Mouse (Mus musculus): ENCODE results near the gene Ncf1. TPM values are rescaled to one million over a fixed set of nuclear protein-coding genes. Genes with fewer than 3 reads are reported as not detected.

Gene Ncf1
- total and polyA plus RNA-seq, 2 experiments from 2014 or later, result 2.1 to 9.1 TPM

DNA sequence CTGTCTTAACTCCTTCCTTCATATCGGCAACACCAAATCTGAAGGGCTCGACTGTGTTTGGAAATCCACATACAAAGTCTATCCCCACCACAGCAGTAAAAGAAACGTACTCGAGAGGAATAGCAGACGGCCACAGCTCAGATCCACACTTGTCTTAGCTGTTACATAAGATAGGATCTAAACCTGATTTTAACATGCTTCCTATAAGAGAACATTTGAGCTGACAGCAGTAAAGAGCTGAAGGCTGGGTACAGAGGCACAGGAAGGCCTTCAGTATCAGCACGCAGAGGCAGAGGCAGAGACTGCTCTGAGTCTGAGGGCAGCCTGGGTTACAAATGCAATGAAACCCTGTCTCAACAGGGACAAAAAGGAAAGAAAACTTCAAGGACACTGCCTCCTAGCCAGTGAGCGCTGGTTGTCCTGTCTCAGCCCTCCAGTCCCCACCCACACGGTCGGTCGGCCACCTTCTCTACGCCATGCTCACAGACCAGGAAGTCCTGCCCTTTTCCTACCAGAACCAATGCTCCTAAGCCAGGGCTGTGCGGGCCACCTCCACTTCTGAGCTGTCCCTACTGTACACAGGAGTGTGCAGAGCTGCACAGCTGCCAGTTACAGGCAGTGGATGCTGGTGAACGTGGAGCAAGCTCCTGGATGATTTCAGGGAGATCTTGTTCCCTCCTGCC is 28.1 kb upstream of the Ncf1 start:
- no peak overlapping the region for H3K4me3 ChIP-seq (ENCODE audit: low read depth, low read length)
- no peaks in the 10 kb centered on the region for H3K9me3 ChIP-seq (ENCODE audit: low read length)
- peaks cover 91% of the 10 kb centered on the region for H3K36me3 ChIP-seq (ENCODE audit: insufficient read depth)
- H3K4me1 ChIP-seq (ENCODE audit: insufficient read depth), result no peaks in the 10 kb centered on the region
- no peak overlapping the region for H3K4me2 ChIP-seq (ENCODE audit: low read depth)
- DNase-seq (no peak), ATAC-seq (no peak)
- H3K9ac ChIP-seq, result no peak overlapping the region
- H3K27me3 ChIP-seq (ENCODE audit: insufficient read depth, low read length), result no peaks in the 10 kb centered on the region
- no peak overlapping the region for H3K27ac ChIP-seq (ENCODE audit: low read depth, low read length)
- 90% methylated on average over 13 of the region's 13 CpGs for WGBS
- no peak for TF ChIP-seq CTCF (IDR thresholded peaks at IDR 0.05; ENCODE audit: low read depth)

DNA sequence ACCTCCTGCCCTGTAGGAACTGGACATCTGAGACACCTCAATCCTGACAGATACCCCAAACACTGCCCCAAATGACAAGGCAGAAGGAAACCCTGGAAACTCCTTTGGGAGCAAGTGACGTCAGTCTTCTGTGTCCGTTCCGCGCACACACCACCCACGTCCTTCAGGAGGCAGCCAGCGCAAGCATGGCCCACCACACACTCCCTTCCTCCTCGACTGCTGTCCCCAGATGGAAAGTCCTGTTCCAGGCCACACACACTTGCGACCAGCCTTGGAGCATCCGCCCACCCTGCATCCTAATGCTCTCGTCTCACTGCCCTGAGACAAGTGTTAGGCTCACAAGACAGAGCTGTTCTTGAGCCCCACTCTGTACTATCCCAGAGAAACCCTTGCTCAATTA is 25.9 kb upstream of the Ncf1 start:
- H3K4me2 ChIP-seq (ENCODE audit: low read depth), result no peak overlapping the region
- 91% methylated on average over 10 of the region's 10 CpGs for WGBS

GRCm38 (mm10) chr5:134253806-134254205 is 24.4 kb upstream of the Ncf1 start:
- Histone ChIP-seq H3K4me1 (ENCODE audit: insufficient read depth) (no peaks in the 10 kb centered on the region), H3K27ac (ENCODE audit: low read depth, low read length) (no peak overlapping the region), H3K27me3 (ENCODE audit: insufficient read depth, low read length) (no peaks in the 10 kb centered on the region), H3K4me3 (ENCODE audit: low read depth, low read length) (no peak overlapping the region), H3K9ac (no peak overlapping the region), H3K4me2 (ENCODE audit: low read depth) (no peak overlapping the region), H3K36me3 (ENCODE audit: insufficient read depth) (peaks cover 88% of the 10 kb centered on the region), H3K9me3 (ENCODE audit: low read length) (no peaks in the 10 kb centered on the region)
- DNase-seq, result no peak
- TF ChIP-seq CTCF (IDR thresholded peaks at IDR 0.05; ENCODE audit: low read depth), result peak; percentile 25; the same call in 1 of the 2 replicates
- ATAC-seq, result no peak
- WGBS, result 72% methylated on average over 3 of the region's 3 CpGs

More for the DNA sequence above, 25.9 kb upstream of the Ncf1 start:
- Histone ChIP-seq H3K36me3 (ENCODE audit: insufficient read depth) (peaks cover 89% of the 10 kb centered on the region), H3K4me1 (ENCODE audit: insufficient read depth) (no peaks in the 10 kb centered on the region), H3K9me3 (ENCODE audit: low read length) (no peaks in the 10 kb centered on the region), H3K4me3 (ENCODE audit: low read depth, low read length) (no peak overlapping the region), H3K9ac (no peak overlapping the region), H3K27me3 (ENCODE audit: insufficient read depth, low read length) (no peaks in the 10 kb centered on the region), H3K27ac (ENCODE audit: low read depth, low read length) (no peak overlapping the region)
- no peak for TF ChIP-seq CTCF (IDR thresholded peaks at IDR 0.05; ENCODE audit: low read depth)
- ATAC-seq (no peak), DNase-seq (no peak)

DNA sequence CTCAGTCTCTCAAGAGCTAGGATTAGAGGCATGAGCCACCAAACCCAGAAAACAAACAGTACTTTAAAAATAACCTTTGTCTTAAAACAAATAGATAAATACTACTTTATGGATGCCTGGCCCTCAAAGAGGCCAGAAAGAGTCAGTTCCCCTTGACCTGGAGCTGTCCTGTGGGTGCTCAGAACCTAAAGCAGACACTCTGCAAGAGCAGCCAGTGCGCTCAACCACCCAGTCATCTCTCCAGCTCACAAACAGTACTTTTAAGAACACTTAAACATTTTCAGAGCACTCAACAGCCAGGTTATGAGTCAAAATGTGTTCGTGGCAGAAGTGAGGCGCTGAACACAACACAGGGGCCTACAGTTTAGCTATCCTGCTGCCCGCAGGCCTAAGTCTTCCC is 21.7 kb upstream of the Ncf1 start:
- H3K36me3 ChIP-seq (ENCODE audit: insufficient read depth), result peaks cover 94% of the 10 kb centered on the region
- no peak for TF ChIP-seq CTCF (IDR thresholded peaks at IDR 0.05; ENCODE audit: low read depth)
- no peak overlapping the region for H3K4me3 ChIP-seq (ENCODE audit: low read depth, low read length)
- no peaks in the 10 kb centered on the region for H3K27me3 ChIP-seq (ENCODE audit: insufficient read depth, low read length)
- 97% methylated on average over 4 of the region's 4 CpGs for WGBS
- H3K9ac ChIP-seq, result no peak overlapping the region
- ATAC-seq (no peak), DNase-seq (no peak)
- no peaks in the 10 kb centered on the region for H3K4me1 ChIP-seq (ENCODE audit: insufficient read depth)
- no peak overlapping the region for H3K4me2 ChIP-seq (ENCODE audit: low read depth)
- H3K9me3 ChIP-seq (ENCODE audit: low read length), result no peaks in the 10 kb centered on the region
- H3K27ac ChIP-seq (ENCODE audit: low read depth, low read length), result no peak overlapping the region

DNA sequence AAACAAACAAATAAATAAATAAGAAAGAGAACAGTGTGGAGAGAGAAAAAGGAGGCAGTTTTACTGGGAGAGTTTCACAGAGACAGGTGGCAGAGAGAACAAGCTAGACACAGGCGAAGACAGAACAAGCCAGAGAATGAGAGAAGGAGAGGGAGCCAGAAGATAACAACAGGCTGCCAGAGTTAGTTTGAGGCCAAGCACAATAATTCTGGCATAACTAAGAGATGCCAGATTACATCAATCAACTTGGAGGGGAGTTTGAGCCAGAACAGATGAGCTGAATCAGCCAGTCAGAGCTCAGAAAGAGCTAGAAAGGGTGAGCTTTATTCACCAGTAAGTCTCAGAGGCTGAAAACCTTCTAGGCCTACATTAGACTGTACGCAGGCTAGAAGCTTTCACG is 21.2 kb upstream of the Ncf1 start:
- TF ChIP-seq CTCF (IDR thresholded peaks at IDR 0.05; ENCODE audit: low read depth), result no peak
- Histone ChIP-seq H3K27ac (ENCODE audit: low read depth, low read length) (no peak overlapping the region), H3K36me3 (ENCODE audit: insufficient read depth) (peaks cover 94% of the 10 kb centered on the region), H3K27me3 (ENCODE audit: insufficient read depth, low read length) (no peaks in the 10 kb centered on the region), H3K4me2 (ENCODE audit: low read depth) (no peak overlapping the region), H3K9ac (no peak overlapping the region), H3K9me3 (ENCODE audit: low read length) (no peaks in the 10 kb centered on the region), H3K4me3 (ENCODE audit: low read depth, low read length) (no peak overlapping the region), H3K4me1 (ENCODE audit: insufficient read depth) (no peaks in the 10 kb centered on the region)
- peak; percentile 62 for DNase-seq
- peak; percentile 48; the same call in 1 of the 2 replicates for ATAC-seq
- WGBS, result 83% methylated on average over 3 of the region's 3 CpGs

- no peak overlapping the region for H3K4me3 ChIP-seq (ENCODE audit: low read depth, low read length)
- no peak overlapping the region for H3K27ac ChIP-seq (ENCODE audit: low read depth, low read length)
- no peak overlapping the region for H3K9ac ChIP-seq
- DNase-seq, result no peak
- H3K36me3 ChIP-seq (ENCODE audit: insufficient read depth), result peaks cover 94% of the 10 kb centered on the region
- WGBS, result 83% methylated on average over 8 of the region's 8 CpGs
- H3K9me3 ChIP-seq (ENCODE audit: low read length), result no peaks in the 10 kb centered on the region
- ATAC-seq, result no peak
- no peak for TF ChIP-seq CTCF (IDR thresholded peaks at IDR 0.05; ENCODE audit: low read depth)
- no peaks in the 10 kb centered on the region for H3K27me3 ChIP-seq (ENCODE audit: insufficient read depth, low read length)
- no peaks in the 10 kb centered on the region for H3K4me1 ChIP-seq (ENCODE audit: insufficient read depth)
- H3K4me2 ChIP-seq (ENCODE audit: low read depth), result no peak overlapping the region
Measured at GRCm38 (mm10) chr5:134249245-134249649, 19.8 kb upstream of the Ncf1 start.

DNA sequence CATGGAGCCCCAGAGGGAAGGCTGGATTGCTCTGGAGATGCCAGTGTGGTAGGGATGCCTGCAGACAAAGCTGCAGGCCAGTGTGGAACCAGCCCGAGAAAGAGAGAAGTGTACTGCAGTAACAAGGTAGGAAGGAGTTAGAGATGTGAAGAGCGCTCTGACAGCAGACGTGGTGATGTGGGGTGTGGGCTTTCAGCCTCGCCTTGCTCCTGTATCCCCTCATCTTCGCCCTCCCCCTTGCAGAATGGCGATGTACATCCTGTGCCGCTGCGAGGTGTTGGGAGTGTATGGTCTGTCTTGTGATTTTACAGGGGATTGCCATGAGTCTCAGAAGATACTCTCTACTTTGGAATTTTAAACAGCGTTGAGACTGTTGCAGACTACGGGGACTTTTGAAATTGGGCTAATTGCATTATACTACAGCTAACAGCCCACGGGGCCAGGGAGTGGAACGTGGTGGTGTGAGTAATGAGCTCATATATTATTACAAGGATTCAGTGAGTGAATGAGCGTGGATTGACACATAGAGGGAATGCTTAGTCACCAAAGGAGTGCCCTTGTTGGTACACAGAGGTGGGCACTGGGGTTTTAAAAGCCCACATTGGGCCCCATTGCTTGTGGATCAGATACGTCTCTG is 19.3 kb upstream of the Ncf1 start:
- Histone ChIP-seq H3K9me3 (ENCODE audit: low read length) (no peaks in the 10 kb centered on the region), H3K27ac (ENCODE audit: low read depth, low read length) (no peak overlapping the region), H3K4me3 (ENCODE audit: low read depth, low read length) (no peak overlapping the region), H3K36me3 (ENCODE audit: insufficient read depth) (peaks cover 96% of the 10 kb centered on the region), H3K4me1 (ENCODE audit: insufficient read depth) (no peaks in the 10 kb centered on the region), H3K27me3 (ENCODE audit: insufficient read depth, low read length) (no peaks in the 10 kb centered on the region), H3K9ac (no peak overlapping the region), H3K4me2 (ENCODE audit: low read depth) (no peak overlapping the region)
- DNase-seq (no peak), ATAC-seq (no peak)
- no peak for TF ChIP-seq CTCF (IDR thresholded peaks at IDR 0.05; ENCODE audit: low read depth)
- WGBS, result 86% methylated on average over 14 of the region's 14 CpGs

Data from forebrain, postnatal 0 days (tissue).